Mouse (Mus musculus) gastrocnemius, adult 18-20 months (tissue): ENCODE results near the gene Apbb1ip. TPM values are rescaled to one million over a fixed set of nuclear protein-coding genes. Genes with fewer than 3 reads are reported as not detected.

Experiments used
- DNase-seq: peaks from one replicate; pipeline ENCODE4 v3.0.0; 2021; ENCODE audit warnings: low spot score
- total RNA-seq, 2 experiments: library from RNA; stranded (reverse); gene quantifications; 2 replicates each; pipeline ENCODE4 v1.2.3; 2021

Apbb1ip gene
- total RNA-seq, 2 experiments from 2014 or later = 1.3 to 2.0 TPM

GRCm38 (mm10) chr2:22775213-22775612 lies 1.3 kb downstream of the Apbb1ip start:
- DNase-seq = no peak

GRCm38 (mm10) chr2:22775681-22776080 lies 1.8 kb downstream of the Apbb1ip start:
- DNase-seq = no peak

DNA sequence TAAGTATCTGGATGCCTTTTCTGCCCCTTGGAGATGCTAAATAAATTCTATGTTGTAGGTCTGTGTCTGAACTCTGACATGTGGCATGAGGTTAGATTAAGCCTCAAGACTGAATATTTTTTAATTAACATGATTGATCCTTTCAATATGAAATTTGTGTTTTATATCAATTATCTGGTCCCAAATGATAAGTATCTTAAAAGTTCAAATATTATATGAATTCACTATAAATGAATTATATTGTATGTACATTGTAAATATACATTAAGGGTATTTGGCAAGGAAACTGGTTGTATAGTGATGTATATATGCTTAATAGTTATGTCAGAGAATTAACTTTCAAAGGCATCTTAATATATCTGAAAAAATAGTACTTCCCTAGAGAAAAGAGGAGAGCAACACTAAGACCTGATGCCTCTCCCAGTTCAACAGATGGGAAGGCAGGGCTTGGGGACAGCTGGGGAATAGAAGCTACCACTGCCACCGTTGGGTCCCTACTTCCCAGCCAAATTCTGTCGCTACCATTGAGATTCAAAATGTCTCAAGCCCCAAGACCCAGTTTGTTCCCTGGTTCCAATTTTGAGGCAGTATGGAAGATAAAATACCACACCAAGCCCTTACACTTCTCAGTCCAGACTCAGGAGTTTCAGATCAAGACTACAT lies 2.8 kb downstream of the Apbb1ip start:
- no peak for DNase-seq

GRCm38 (mm10) chr2:22777757-22778156 lies 3.9 kb downstream of the Apbb1ip start:
- no peak for DNase-seq

- DNase-seq = no peak
Measured at GRCm38 (mm10) chr2:22780884-22781283, 7.0 kb downstream of the Apbb1ip start.

DNA sequence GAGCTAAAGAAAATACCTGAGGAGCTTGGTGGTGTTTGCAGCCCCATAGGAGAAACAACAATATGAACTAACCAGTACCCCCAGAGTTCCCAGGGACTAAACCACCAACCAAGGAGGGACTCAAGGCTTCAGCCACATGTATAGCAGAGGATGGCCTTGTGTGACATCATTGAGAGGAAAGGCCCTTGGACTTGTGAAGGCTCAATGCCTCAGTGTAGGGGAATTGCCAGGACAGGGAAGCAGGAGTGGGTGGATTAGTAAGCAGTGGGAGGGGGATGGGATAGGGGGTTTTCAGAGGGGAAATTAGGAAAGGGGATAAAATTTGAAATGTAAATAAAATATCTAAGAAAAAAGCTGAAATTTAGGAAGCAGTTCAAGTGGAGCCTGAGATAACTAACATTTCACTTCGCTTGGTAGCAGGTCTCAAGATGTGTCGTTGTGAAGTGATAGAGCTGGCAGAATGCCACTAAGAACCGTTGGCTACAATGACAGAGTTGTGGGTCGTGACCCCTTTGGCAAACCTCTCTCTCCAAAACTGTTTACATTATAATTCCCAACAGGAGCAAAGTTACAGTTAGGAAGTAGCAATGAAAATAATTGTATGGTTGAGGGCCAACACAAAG lies 7.6 kb downstream of the Apbb1ip start:
- no peak for DNase-seq

DNA sequence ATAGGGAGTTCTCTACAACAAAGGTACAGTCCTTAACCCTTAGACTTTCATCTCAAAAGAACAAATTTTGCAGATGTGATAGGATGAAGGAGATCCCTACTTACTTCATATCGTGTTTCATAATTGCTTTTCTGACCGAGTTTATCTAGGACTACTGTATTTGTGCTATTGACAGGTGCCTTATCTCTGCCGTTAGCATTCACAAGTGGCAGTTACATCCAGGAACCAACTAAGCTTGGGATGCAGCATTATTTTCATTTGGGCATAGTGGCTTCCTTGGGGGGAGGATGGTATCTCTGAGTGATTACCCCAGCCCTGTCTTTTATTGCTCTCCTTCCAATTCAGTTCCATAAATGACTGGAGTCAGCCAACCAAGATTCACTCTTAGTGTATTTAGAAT lies 8.2 kb downstream of the Apbb1ip start:
- no peak for DNase-seq

GRCm38 (mm10) chr2:22783137-22783638 lies 9.3 kb downstream of the Apbb1ip start:
- no peak for DNase-seq

DNA sequence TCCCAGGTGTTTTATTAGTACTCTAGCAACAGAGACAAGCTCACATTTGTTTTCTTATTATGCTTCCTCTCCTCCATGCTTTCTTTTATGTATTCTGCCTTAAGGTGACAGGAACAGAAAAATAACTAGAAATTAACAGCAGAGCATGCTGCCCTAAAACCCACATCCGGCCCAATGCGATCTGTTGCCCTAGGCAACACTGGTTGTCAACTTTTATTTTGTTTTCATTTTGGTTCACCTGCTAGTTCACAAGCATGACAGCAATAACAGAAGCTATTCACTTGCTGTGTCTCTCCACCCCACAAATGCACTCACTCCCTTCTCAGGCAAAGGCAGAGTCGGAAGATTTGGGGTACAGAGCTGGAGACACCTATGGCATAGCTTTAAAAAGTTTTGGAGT lies 10.3 kb downstream of the Apbb1ip start:
- DNase-seq = no peak

DNA sequence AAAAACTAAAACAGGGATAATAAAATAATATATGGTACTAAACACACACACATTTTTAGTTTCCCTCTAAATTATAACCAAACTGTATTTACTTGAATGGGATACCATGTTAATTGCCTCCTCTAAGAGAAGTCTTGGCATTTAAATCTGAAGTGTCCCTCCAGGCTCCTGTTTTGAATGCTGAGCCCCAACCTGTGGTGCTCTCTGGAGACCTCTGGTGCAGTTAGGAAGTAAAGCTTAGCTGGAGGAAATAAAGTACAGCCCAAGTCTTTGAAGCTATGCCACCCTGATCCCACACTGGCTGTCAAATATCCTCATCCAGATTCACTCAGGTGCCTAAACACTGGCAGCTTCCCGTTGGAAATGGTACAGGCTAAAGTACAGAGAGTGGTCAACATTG lies 10.9 kb downstream of the Apbb1ip start:
- DNase-seq = no peak

- DNase-seq = no peak
Measured at GRCm38 (mm10) chr2:22788658-22789057, 14.8 kb downstream of the Apbb1ip start.

GRCm38 (mm10) chr2:22789576-22789975 lies 15.7 kb downstream of the Apbb1ip start:
- DNase-seq = no peak

DNA sequence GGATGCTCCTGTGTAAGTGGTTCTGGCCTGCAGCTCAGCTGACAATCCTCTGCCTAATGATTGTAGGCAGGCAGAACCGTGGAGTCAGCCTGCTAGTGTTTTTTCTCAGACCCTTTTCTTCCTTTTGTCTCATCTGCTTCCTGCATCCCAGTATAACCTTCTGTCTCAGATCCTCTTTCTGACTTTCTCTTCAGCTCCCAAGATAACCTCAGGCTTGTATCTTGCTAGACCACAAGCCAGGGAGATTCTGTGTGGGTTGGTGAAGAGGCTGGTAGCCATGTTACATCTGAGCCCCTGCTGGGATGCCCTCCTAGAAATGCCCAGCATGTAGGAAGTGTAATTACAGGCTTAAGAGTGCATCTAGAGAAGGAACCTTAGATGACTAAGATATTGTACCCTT lies 16.5 kb downstream of the Apbb1ip start:
- no peak for DNase-seq

GRCm38 (mm10) chr2:22795087-22795486 lies 21.2 kb downstream of the Apbb1ip start:
- no peak for DNase-seq

DNA sequence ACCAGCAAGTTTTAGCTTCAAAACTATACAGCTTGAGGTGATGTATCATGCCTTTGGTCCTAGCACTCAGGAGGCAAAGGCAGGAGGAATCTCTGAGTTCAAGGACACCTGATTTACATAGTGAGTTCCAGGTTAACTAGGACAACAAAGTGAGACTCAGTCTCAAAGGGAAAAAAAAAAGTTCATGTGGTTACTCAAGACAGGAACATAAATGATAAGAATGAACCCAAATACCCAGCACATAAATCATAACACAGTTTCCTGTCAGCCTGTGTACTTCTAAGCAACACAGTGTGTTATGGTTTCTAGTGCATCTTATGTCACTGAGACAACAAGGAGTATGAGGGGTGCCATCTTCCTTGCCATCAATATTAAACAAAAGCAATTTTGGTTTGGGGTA lies 22.6 kb downstream of the Apbb1ip start:
- DNase-seq = no peak

DNA sequence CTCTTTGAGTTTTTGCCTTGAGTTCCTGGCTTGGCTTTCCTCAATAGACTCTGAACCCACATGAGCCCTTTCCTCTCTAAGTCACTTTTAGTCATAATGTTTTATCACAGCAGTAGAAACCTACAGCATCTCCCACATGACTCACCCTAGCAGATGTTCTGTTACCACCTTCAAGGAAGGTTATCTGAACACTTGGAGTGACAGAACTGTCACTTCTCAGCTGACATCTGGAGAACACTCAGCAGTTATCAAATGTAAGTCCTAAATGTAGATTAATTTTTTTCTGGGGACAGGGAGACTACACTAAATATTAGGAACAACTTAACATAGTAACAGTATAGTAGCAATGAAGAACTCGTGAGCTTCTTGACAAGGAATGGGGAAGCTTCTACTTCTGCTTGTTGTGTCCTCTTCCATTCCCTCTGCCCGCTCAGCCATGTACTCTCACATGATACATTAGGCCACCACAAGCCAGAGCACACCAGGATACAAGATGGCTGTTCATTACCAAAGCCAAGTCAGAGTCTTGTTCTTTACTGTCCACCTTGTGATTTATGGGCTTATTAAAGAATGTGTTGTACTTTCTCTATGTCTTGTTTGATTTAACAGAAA lies 25.6 kb downstream of the Apbb1ip start:
- no peak for DNase-seq

DNA sequence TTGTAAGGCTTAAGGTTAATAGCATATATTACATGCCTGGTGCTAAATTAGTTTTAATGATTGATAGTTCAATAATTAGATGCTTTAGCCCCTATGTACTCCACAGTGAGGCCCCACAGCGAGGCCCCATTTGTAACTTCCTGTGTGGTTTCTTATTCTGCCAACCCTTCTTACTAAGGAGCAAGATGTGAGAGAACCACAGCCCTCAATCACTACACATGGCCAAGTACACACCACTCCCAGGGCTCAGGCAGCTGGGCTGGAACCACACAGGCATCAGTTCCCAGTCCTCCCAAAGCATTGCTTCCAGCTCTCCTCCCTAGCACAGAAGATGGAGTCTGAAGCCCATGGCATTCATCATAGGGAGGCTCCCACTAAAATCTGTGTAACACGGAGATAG lies 31.7 kb downstream of the Apbb1ip start:
- DNase-seq = no peak

GRCm38 (mm10) chr2:22806576-22806975 lies 32.7 kb downstream of the Apbb1ip start:
- DNase-seq = peak; percentile 28

DNA sequence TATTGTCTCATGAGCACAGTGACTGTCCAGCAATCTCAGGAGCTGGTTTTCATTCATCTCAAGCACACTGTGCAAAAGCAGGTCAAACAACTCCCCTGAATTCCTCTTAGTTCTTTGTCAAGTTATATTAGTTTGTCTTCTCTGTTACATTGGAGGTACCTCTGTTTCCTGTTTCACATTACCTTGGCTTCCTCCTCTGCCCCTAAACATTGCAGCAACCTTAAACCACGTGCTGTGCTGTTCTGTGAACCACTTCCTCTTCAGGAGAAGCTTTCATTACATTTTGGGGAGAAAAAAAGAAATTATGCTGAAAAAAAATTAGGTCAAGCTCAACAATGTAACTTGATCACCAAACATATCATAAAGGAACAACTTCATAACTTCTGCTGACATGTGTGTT lies 33.4 kb downstream of the Apbb1ip start:
- DNase-seq = no peak

GRCm38 (mm10) chr2:22810851-22811250 lies 37.0 kb downstream of the Apbb1ip start:
- DNase-seq = peak; percentile 65

GRCm38 (mm10) chr2:22811466-22811865 lies 37.6 kb downstream of the Apbb1ip start:
- no peak for DNase-seq

- DNase-seq = no peak
Measured at GRCm38 (mm10) chr2:22813921-22814320, 40.0 kb downstream of the Apbb1ip start.

GRCm38 (mm10) chr2:22815674-22816073 lies 41.8 kb downstream of the Apbb1ip start:
- no peak for DNase-seq
